Mouse (Mus musculus): ENCODE results near the gene Pcolce2. TPM values are rescaled to one million over a fixed set of nuclear protein-coding genes. Genes with fewer than 3 reads are reported as not detected.

Pcolce2 gene
- total RNA-seq, 2 experiments from 2014 or later: 1.9 to 2.0 TPM

DNA sequence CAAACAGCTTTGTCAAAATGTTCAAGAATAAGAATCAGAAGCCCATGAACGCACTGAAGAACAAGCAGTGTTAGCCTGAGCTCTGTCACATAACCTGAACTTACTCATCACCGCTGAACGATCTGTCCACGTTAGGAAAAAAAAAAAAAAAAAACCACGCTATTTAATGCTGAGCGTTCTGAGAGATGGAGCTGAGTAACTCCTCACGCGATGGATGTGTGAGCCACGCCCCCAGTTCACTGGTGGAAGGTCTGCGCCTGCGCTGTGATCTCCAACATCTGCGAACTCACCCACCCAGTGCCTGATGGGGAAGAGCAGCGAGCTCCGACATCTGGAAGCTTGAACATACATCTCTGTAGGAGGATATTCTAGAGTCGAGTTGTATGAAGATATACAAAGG, 57.6 kb downstream of the Pcolce2 start:
- no peak for DNase-seq (ENCODE audit: extremely low spot score in 1 of 2, low spot score in 2 of 2)
- intact Hi-C loops (cut with DNase I): loop anchor here (5.0 kb wide), 1 partner anchor 163 kb away; no protein-coding TSS in a partner anchor

DNA sequence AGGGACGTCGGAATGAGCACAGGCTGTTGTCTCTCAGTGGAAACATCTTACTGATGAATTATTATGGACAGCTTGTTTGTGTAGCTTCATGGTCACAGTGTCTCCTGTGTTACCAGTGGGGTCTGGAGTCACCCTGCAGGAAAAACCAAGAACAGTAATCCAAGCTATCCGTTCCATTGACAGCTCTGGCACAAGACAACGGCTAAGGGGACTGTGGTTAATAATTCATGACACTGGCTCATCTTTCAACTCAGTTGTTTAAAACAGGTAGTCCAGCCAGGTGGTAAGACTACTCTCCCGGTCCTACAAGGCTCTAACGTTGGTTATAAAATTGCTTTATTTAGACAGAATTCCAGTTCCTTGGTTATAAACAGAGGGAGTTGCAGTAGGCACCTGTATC, 59.2 kb downstream of the Pcolce2 start:
- intact Hi-C loops (cut with DNase I): loop anchor here (5.0 kb wide), 1 partner anchor 164 kb away; no protein-coding TSS in a partner anchor
- no peak for DNase-seq (ENCODE audit: extremely low spot score in 1 of 2, low spot score in 2 of 2)

DNA sequence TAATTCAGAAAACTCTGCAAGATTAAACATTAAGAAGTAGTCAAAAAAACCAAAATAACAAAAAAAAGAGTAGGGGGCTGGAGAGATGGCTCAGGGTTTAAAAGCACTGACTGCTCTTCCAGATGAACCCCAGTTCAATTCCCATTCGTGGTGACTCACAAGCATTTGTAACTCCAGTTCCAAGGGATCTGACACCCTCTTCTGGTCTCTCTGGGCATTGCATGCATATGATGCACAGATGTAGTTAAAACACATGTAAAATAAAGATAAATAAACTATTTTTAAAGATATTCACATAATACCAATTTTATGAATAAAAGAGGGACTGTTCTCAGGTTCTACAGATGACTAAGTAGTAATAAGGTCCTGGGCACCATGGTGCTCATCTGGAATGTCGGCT, 60.4 kb downstream of the Pcolce2 start:
- DNase-seq (ENCODE audit: extremely low spot score in 1 of 2, low spot score in 2 of 2): no peak
- intact Hi-C loops (cut with DNase I): loop anchor here (5.0 kb wide), 1 partner anchor 166 kb away; no protein-coding TSS in a partner anchor

DNA sequence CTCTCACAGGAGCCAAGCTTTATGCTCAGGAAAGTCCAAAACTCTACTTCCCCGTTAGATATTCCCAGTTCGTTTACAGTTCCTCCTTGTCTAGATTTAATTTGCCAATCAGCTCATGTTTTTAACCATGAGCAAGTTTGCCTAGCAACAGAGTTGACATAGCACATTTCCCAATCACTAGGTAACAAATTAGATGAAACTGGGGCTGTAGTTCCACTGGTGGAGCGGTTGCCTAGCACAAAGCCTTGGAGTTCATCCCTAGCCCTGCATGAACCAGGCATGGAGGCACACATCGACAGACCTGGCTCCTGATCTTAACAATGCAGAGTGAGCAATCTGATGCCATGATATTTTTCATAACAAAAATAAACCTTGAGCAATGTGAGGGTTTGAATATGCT, 61.9 kb downstream of the Pcolce2 start:
- DNase-seq (ENCODE audit: extremely low spot score in 1 of 2, low spot score in 2 of 2): peak in 1 of 2 experiments; percentile 16
- intact Hi-C loops (cut with DNase I): loop anchor here (5.0 kb wide), 1 partner anchor 167 kb away; no protein-coding TSS in a partner anchor

DNA sequence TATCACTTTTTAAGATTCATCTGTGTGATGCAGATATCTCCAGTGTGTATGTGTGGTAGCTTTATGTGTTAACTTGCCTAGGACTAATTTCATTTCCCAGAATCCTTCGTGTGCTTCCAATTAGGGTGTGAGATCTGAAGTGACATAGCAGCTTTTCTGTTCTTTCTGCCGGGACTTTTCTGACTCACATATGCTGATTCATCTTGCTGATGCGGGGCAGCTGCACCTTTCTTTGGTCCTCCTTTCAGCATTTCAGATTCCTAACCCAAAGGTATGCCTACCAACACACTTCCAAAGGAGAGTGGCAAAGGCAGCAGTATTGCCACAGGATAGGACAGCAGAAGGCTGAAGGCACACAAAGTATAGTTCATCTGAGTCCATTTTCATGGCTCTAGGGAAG, 66.7 kb downstream of the Pcolce2 start:
- intact Hi-C loops (cut with DNase I): no loop called here
- DNase-seq (ENCODE audit: extremely low spot score in 1 of 2, low spot score in 2 of 2): no peak

DNA sequence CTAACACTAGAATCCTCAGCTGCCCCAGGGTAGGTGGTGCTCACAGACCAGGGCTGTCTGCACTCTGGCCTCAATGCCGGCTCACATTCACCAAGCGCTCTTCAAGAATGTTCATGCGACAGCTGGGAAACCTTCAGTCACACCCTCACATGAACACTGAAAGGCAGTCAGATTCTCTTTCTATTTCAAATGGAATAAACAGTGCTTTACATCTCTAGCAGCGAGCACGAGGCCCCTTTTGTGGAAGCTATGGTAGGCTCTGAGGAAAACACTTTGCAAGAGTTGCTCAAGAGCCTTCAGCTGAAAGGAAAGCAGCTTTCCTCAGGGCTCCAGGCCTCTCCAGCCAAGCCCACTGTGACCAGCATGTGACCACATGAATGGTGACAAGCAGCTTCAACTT, 68.0 kb downstream of the Pcolce2 start:
- DNase-seq (ENCODE audit: extremely low spot score in 1 of 2, low spot score in 2 of 2): no peak
- intact Hi-C loops (cut with DNase I): no loop called here

DNA sequence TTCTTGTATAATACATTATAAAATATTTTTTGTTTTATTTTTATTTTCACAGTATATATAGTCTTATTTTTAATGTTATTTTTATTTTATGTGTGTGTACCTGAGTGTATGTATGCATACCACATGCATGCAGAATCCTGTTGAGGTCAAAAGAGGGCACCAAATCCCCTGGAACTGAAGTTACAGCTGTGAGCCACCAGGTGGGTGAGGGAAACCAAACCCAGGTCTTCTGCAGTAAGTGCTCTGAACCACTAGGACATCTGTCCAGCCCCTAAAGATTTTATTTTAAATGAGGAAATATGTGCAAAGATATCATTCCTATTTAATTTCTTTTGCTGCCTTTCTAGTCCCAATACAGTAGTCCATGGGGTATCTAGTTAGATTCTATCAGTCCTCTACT, 71.5 kb downstream of the Pcolce2 start:
- intact Hi-C loops (cut with DNase I): no loop called here
- no peak for DNase-seq (ENCODE audit: extremely low spot score in 1 of 2, low spot score in 2 of 2)

DNA sequence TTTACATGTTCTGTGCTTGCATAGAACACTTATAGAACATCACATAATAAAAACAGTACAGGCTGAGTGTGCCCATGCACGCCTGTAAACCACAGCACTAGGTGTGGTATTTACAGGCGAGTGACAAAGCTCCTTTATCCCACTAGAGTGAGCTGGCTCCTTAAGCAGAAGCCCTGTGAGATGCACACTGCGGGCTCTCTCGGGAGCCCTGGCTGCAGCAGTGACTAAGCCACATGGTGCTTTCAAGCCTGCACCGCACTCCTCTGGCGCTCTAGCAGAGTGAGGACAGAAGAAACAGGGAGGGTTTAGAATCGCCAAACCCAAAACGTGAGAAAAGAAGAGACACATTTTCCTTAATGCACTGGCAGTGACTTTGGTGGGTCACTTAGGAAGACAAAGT, 75.2 kb downstream of the Pcolce2 start:
- no peak for DNase-seq (ENCODE audit: extremely low spot score in 1 of 2, low spot score in 2 of 2)
- intact Hi-C loops (cut with DNase I): loop anchor here (5.0 to 10.0 kb wide), 2 partner anchors 142 to 220 kb away; partner anchors contain the start of gene Atr

DNA sequence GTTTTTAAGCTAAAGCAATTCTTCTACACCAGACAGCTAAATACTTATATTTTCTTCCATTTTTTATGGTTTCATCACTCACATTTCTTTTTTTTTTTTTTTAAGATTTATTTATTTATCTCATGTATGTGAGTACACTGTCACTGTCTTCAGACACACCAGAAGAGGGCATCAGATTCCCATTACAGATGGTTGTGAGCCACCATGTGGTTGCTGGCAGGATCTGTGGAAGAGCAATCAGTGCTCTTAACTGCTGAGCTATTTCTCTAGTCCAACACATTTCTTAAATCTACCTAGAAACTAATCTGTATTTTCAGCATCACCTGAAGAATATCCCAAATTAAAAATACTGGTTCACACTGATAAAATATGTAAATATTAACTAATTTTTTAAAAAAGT, 98.8 kb downstream of the Pcolce2 start:
- intact Hi-C loops (cut with DNase I): loop anchor here (5.0 kb wide), 1 partner anchor 116 kb away; no protein-coding TSS in a partner anchor
- no peak for DNase-seq (ENCODE audit: extremely low spot score in 1 of 2, low spot score in 2 of 2)

DNA sequence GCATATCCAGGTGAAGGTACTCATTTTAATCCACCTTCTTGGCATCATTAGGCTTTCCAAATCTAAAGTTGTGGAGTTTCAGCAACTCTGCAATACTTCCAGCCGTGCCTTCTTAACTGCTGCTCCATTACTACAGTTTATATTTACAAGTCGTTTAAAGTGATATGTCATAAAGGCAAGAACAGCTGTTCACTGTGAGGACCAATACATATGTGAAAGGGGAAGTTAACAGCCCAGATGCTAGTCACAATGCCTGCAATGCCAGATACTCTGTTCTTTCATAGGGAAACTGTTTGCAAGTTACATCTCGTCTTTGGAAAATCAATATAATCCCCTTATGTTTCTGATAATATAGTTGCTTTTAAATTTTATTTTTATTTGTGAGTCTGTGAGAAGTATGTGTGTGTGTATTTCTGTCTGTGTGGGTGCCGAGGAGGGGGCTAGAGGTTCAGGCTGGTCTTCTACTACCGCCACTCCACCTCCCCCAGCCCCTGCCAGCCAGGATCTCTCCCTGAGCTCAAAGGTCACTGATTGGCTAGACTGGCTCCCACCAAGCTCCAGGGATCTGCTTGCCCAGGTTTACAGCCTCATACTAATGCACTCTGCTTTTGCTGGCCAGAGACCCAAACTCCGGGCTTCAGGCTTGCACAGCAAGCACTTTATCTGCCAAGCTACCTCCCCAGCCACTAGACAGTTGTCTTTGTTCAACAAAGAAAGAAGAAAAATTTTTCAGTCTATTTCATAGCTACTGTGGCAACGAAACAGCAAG, 107.6 kb downstream of the Pcolce2 start:
- intact Hi-C loops (cut with DNase I): loop anchor here (5.0 kb wide), 1 partner anchor 112 kb away; the partner anchor contains the start of gene Atr
- no peak for DNase-seq (ENCODE audit: extremely low spot score in 1 of 2, low spot score in 2 of 2)

DNA sequence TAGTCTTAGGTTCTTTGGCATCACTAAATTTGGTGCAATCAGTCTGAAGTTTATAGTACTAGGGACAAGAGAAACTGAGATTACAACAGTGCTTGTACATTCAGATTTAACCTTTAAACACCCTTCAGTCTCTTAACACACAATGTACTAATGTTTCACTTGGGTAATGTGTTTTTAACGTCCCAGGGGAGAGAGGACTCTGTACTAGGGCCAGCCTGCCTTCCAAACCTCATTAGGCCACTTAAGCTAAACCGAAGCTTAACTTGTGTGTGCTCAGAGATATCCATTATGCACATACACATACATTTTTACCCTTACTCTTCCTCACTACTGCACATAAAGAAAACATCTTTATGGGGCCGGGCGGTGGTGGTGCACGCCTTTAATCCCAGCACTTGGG, 109.9 kb downstream of the Pcolce2 start:
- intact Hi-C loops (cut with DNase I): loop anchor here (5.0 kb wide), 1 partner anchor 110 kb away; the partner anchor contains the start of gene Atr
- no peak for DNase-seq (ENCODE audit: extremely low spot score in 1 of 2, low spot score in 2 of 2)

Other genes starting within 250 kb of the Pcolce2 start
- 100 to 1,000 TPM in 1 of 2 experiments, 10 to 100 TPM in 1; 95.4 to 105 TPM for gene Chst2, start 230.9 kb upstream of the Pcolce2 start, total RNA-seq (2021)
- 10 to 100 TPM; 66.3 to 67.9 TPM for gene U2surp, start 125.6 kb upstream of the Pcolce2 start, total RNA-seq (2021)
- 10 to 100 TPM; 38.1 to 38.8 TPM for gene Paqr9, start 77.9 kb upstream of the Pcolce2 start, total RNA-seq (2021)
- gene Trpc1, start 112.8 kb downstream of the Pcolce2 start, total RNA-seq (2021): 10 to 100 TPM; 46.8 to 52.1 TPM
- gene Pls1, start 207.7 kb downstream of the Pcolce2 start, total RNA-seq (2021): 1 to 10 TPM; 4.2 to 5.6 TPM
- gene Atr, start 220.0 kb downstream of the Pcolce2 start, total RNA-seq (2021): 10 to 100 TPM; 13.3 to 14.1 TPM